Mouse (Mus musculus) embryo, embryonic 11.5 days (tissue): ENCODE data around the gene Aoc1.
"Not testable (repeated sequence)": the region's sequence is repeated elsewhere in the genome, so short reads cannot be mapped to it uniquely, and the experiment has no call there.

Source experiments
- DNase-seq: peaks from one replicate; pipeline ENCODE4 v3.0.0-alpha.2; 2012; ENCODE audit warnings: low read depth, low spot score

Gene Aoc1

GRCm38 (mm10) chr6:48861616-48862280 is 10.9 kb upstream of the Aoc1 start:
- no peak for DNase-seq

- DNase-seq, result no peak
Observed at GRCm38 (mm10) chr6:48862816-48863215, 9.9 kb upstream of the Aoc1 start.

- no peak for DNase-seq
Observed at GRCm38 (mm10) chr6:48863488-48863887, 9.2 kb upstream of the Aoc1 start.

- DNase-seq, result no peak
Observed at GRCm38 (mm10) chr6:48864181-48864580, 8.5 kb upstream of the Aoc1 start.

- DNase-seq, result no peak
Observed at GRCm38 (mm10) chr6:48864723-48865122, 8.0 kb upstream of the Aoc1 start.

- no peak for DNase-seq
Observed at GRCm38 (mm10) chr6:48865152-48865745, 7.4 kb upstream of the Aoc1 start.

GRCm38 (mm10) chr6:48866355-48866950 is 6.2 kb upstream of the Aoc1 start:
- not testable (repeated sequence) for DNase-seq

GRCm38 (mm10) chr6:48867158-48867557 is 5.5 kb upstream of the Aoc1 start:
- no peak for DNase-seq

- no peak for DNase-seq
Observed at GRCm38 (mm10) chr6:48869774-48870173, 2.9 kb upstream of the Aoc1 start.

GRCm38 (mm10) chr6:48874576-48874975 is 1.9 kb downstream of the Aoc1 start:
- DNase-seq, result no peak

GRCm38 (mm10) chr6:48875515-48875914 is 2.8 kb downstream of the Aoc1 start:
- DNase-seq, result no peak

GRCm38 (mm10) chr6:48876510-48877135 is 3.9 kb downstream of the Aoc1 start:
- DNase-seq, result no peak

- no peak for DNase-seq
Observed at GRCm38 (mm10) chr6:48894203-48894602, 21.5 kb downstream of the Aoc1 start.

GRCm38 (mm10) chr6:48894938-48895818 is 22.5 kb downstream of the Aoc1 start:
- no peak for DNase-seq

- no peak for DNase-seq
Observed at GRCm38 (mm10) chr6:48895941-48896340, 23.2 kb downstream of the Aoc1 start.

GRCm38 (mm10) chr6:48896956-48897355 is 24.3 kb downstream of the Aoc1 start:
- DNase-seq, result no peak

GRCm38 (mm10) chr6:48901316-48901715 is 28.6 kb downstream of the Aoc1 start:
- DNase-seq, result not testable (repeated sequence)

GRCm38 (mm10) chr6:48902511-48903406 is 30.1 kb downstream of the Aoc1 start:
- no peak for DNase-seq

GRCm38 (mm10) chr6:48903437-48903836 is 30.7 kb downstream of the Aoc1 start:
- DNase-seq, result no peak

GRCm38 (mm10) chr6:48905606-48906005 is 32.9 kb downstream of the Aoc1 start:
- DNase-seq, result no peak

GRCm38 (mm10) chr6:48906371-48906770 is 33.7 kb downstream of the Aoc1 start:
- no peak for DNase-seq
